Mouse (Mus musculus): Measurements from ENCODE around the gene Bicc1.

Gene Bicc1

GRCm38 (mm10) chr10:71158940-71159675 is 392 bp downstream of the Bicc1 start:
- no peak for DNase-seq (ENCODE audit: low spot score)

- DNase-seq (ENCODE audit: low spot score) = no peak
These were observed 2.9 kb downstream of the Bicc1 start for GRCm38 (mm10) chr10:71156569-71156968.

- no peak for DNase-seq (ENCODE audit: low spot score)
These were observed 5.9 kb downstream of the Bicc1 start for GRCm38 (mm10) chr10:71153610-71154009.

GRCm38 (mm10) chr10:71153138-71153537 is 6.4 kb downstream of the Bicc1 start:
- DNase-seq (ENCODE audit: low spot score) = no peak

- DNase-seq (ENCODE audit: low spot score) = no peak
These were observed 9.0 kb downstream of the Bicc1 start for GRCm38 (mm10) chr10:71150486-71150885.

GRCm38 (mm10) chr10:71148951-71149603 is 10.4 kb downstream of the Bicc1 start:
- no peak for DNase-seq (ENCODE audit: low spot score)

- no peak for DNase-seq (ENCODE audit: low spot score)
These were observed 11.3 kb downstream of the Bicc1 start for GRCm38 (mm10) chr10:71148226-71148625.

GRCm38 (mm10) chr10:71146681-71147615 is 12.6 kb downstream of the Bicc1 start:
- DNase-seq (ENCODE audit: low spot score) = no peak

- DNase-seq (ENCODE audit: low spot score) = no peak
These were observed 13.7 kb downstream of the Bicc1 start for GRCm38 (mm10) chr10:71145801-71146200.

- DNase-seq (ENCODE audit: low spot score) = no peak
These were observed 15.3 kb downstream of the Bicc1 start for GRCm38 (mm10) chr10:71144191-71144590.

GRCm38 (mm10) chr10:71142568-71142967 is 16.9 kb downstream of the Bicc1 start:
- no peak for DNase-seq (ENCODE audit: low spot score)

GRCm38 (mm10) chr10:71140281-71140845 is 19.1 kb downstream of the Bicc1 start:
- DNase-seq (ENCODE audit: low spot score) = no peak

- DNase-seq (ENCODE audit: low spot score) = no peak
These were observed 20.7 kb downstream of the Bicc1 start for GRCm38 (mm10) chr10:71138852-71139197.

- DNase-seq (ENCODE audit: low spot score) = no peak
These were observed 21.2 kb downstream of the Bicc1 start for GRCm38 (mm10) chr10:71138132-71138851.

- DNase-seq (ENCODE audit: low spot score) = no peak
These were observed 21.9 kb downstream of the Bicc1 start for GRCm38 (mm10) chr10:71137606-71138005.

- DNase-seq (ENCODE audit: low spot score) = no peak
These were observed 28.2 kb downstream of the Bicc1 start for GRCm38 (mm10) chr10:71131333-71131732.

- DNase-seq (ENCODE audit: low spot score) = no peak
These were observed 29.2 kb downstream of the Bicc1 start for GRCm38 (mm10) chr10:71130261-71130660.

- DNase-seq (ENCODE audit: low spot score) = no peak
These were observed 31.6 kb downstream of the Bicc1 start for GRCm38 (mm10) chr10:71127951-71128331.

- DNase-seq (ENCODE audit: low spot score) = no peak
These were observed 32.1 kb downstream of the Bicc1 start for GRCm38 (mm10) chr10:71127278-71127950.

GRCm38 (mm10) chr10:71123974-71124373 is 35.5 kb downstream of the Bicc1 start:
- no peak for DNase-seq (ENCODE audit: low spot score)

GRCm38 (mm10) chr10:71123395-71123794 is 36.1 kb downstream of the Bicc1 start:
- DNase-seq (ENCODE audit: low spot score) = no peak

All from MN1 (cell line).